Mouse (Mus musculus): Measurements from ENCODE around the gene Ascl4.

Ascl4 gene

GRCm38 (mm10) chr10:85969894-85970620, 42.6 kb downstream of the Ascl4 start:
- no peak for DNase-seq

GRCm38 (mm10) chr10:85971826-85972225, 44.3 kb downstream of the Ascl4 start:
- DNase-seq = no peak

GRCm38 (mm10) chr10:85972915-85973314, 45.4 kb downstream of the Ascl4 start:
- DNase-seq = no peak

- DNase-seq = no peak
These were observed 62.1 kb downstream of the Ascl4 start for GRCm38 (mm10) chr10:85989412-85990115.

GRCm38 (mm10) chr10:85992412-85992811, 64.9 kb downstream of the Ascl4 start:
- no peak for DNase-seq

GRCm38 (mm10) chr10:85993836-85994235, 66.4 kb downstream of the Ascl4 start:
- no peak for DNase-seq

- DNase-seq = no peak
These were observed 67.1 kb downstream of the Ascl4 start for GRCm38 (mm10) chr10:85994543-85995104.

Measured in cerebellum, adult 8-10 months (tissue).